Mouse (Mus musculus) lung, adult 18-20 months (tissue): ENCODE measurements around the gene Galm.

ENCODE experiments used
- DNase-seq, 2 experiments: peaks; one replicate each; pipeline ENCODE4 v3.0.0; 2022; ENCODE audit warnings: mixed read lengths in 2 of 2

The Galm gene

GRCm38 (mm10) chr17:80129387-80129786 is 2.1 kb downstream of the Galm start:
- DNase-seq: no peak

GRCm38 (mm10) chr17:80130718-80131430 is 3.6 kb downstream of the Galm start:
- DNase-seq: no peak

GRCm38 (mm10) chr17:80131431-80131766 is 4.1 kb downstream of the Galm start:
- no peak for DNase-seq

- DNase-seq: no peak
Observed at GRCm38 (mm10) chr17:80131838-80132237, 4.6 kb downstream of the Galm start.

GRCm38 (mm10) chr17:80132502-80132901 is 5.2 kb downstream of the Galm start:
- no peak for DNase-seq

- DNase-seq: peak; percentile 53 to 65
Observed at GRCm38 (mm10) chr17:80138434-80139162, 11.3 kb downstream of the Galm start.

GRCm38 (mm10) chr17:80139753-80140444 is 12.6 kb downstream of the Galm start:
- DNase-seq: no peak

- peak; percentile 20 to 29 for DNase-seq
Observed at GRCm38 (mm10) chr17:80143478-80144232, 16.4 kb downstream of the Galm start.

GRCm38 (mm10) chr17:80145210-80145609 is 17.9 kb downstream of the Galm start:
- no peak for DNase-seq

GRCm38 (mm10) chr17:80145771-80146170 is 18.5 kb downstream of the Galm start:
- no peak for DNase-seq

- peak; percentile 82 to 85 for DNase-seq
Observed at GRCm38 (mm10) chr17:80148053-80148994, 21.1 kb downstream of the Galm start.

GRCm38 (mm10) chr17:80148995-80149388 is 21.7 kb downstream of the Galm start:
- no peak for DNase-seq

GRCm38 (mm10) chr17:80151353-80151752 is 24.1 kb downstream of the Galm start:
- no peak for DNase-seq

- DNase-seq: no peak
Observed at GRCm38 (mm10) chr17:80152767-80153630, 25.7 kb downstream of the Galm start.

GRCm38 (mm10) chr17:80153631-80154030 is 26.4 kb downstream of the Galm start:
- DNase-seq: no peak

GRCm38 (mm10) chr17:80156905-80157304 is 29.6 kb downstream of the Galm start:
- DNase-seq: no peak

GRCm38 (mm10) chr17:80157489-80157888 is 30.2 kb downstream of the Galm start:
- no peak for DNase-seq

GRCm38 (mm10) chr17:80160454-80160853 is 33.2 kb downstream of the Galm start:
- DNase-seq: peak; percentile 80 to 84

GRCm38 (mm10) chr17:80163991-80164390 is 36.7 kb downstream of the Galm start:
- no peak for DNase-seq

- peak; percentile 29 to 46 for DNase-seq
Observed at GRCm38 (mm10) chr17:80165741-80166140, 38.5 kb downstream of the Galm start.

- no peak for DNase-seq
Observed at GRCm38 (mm10) chr17:80166346-80166745, 39.1 kb downstream of the Galm start.
